Mouse (Mus musculus): ENCODE data around the gene Arpc5.
A peak's percentile ranks its signal among the peaks of the same experiment; 100 is the strongest.

GRCm38 (mm10) chr1:152746426-152746825 is 19.9 kb upstream of the Arpc5 start:
- TF ChIP-seq CTCF (conservative IDR thresholded peaks at IDR 0.05; ENCODE audit: low read length) (peak; percentile 44), POU5F1 (IDR thresholded peaks at IDR 0.05; ENCODE audit: borderline replicate concordance, low read length) (no peak), NANOG (IDR thresholded peaks at IDR 0.05; ENCODE audit: borderline replicate concordance, low read length) (no peak)
